In genomic region chr12:13486278-13486677, GRCm38 (mm10) we compare ENCODE assay signal across 15 mouse cellular contexts.
"Had no signal": no experiment of that assay in that cellular context is flagged by ENCODE, and none has a peak within 500 bp of the region (broad histone marks: within the 10 kb centered on the region; RNA-seq: fewer than 3 reads in every experiment).

No protein-coding gene starts in this region.

- H3K27me3 ChIP-seq: kidney, embryonic 15.5 days; limb, embryonic 12.5 days; liver, embryonic 15.5 days; megakaryocyte, embryonic 14.5 days; midbrain, embryonic 15.5 days; neural tube, embryonic 12.5 days had no signal

- H3K4me3 ChIP-seq: kidney, embryonic 15.5 days; limb, embryonic 12.5 days; liver, embryonic 15.5 days; megakaryocyte, embryonic 14.5 days; midbrain, embryonic 15.5 days; neural tube, embryonic 12.5 days had no signal

- H3K36me3 ChIP-seq: kidney, embryonic 15.5 days; limb, embryonic 12.5 days; liver, embryonic 15.5 days; midbrain, embryonic 15.5 days had no signal

- DNase-seq: kidney, adult 2 months; kidney, postnatal 25 days; lung, adult 2 months; lung, postnatal 14 days; thymus, adult 2 months; thymus, postnatal 25 days had no signal

- H3K9me3 ChIP-seq: kidney, embryonic 15.5 days; limb, embryonic 12.5 days; liver, embryonic 15.5 days; megakaryocyte, embryonic 14.5 days; midbrain, embryonic 15.5 days; neural tube, embryonic 12.5 days had no signal

- H3K4me1 ChIP-seq: kidney, embryonic 15.5 days; limb, embryonic 12.5 days; liver, embryonic 15.5 days; midbrain, embryonic 15.5 days; neural tube, embryonic 12.5 days had no signal

- ATAC-seq: intestine, embryonic 16.5 days; midbrain, embryonic 15.5 days had no signal

- H3K9ac ChIP-seq: kidney, embryonic 15.5 days; limb, embryonic 12.5 days; liver, embryonic 15.5 days; midbrain, embryonic 15.5 days; neural tube, embryonic 12.5 days had no signal

- H3K27ac ChIP-seq: kidney, embryonic 15.5 days; limb, embryonic 12.5 days; liver, embryonic 15.5 days; macrophage; midbrain, embryonic 15.5 days; neural tube, embryonic 12.5 days had no signal

- H3K4me2 ChIP-seq: kidney, embryonic 15.5 days; limb, embryonic 12.5 days; liver, embryonic 15.5 days; midbrain, embryonic 11.5 days; midbrain, embryonic 15.5 days; neural tube, embryonic 12.5 days had no signal
